Mouse (Mus musculus) ES-E14 (cell line): Measurements from ENCODE around the gene Pah. TPM values are rescaled to one million over a fixed set of nuclear protein-coding genes. Genes with fewer than 3 reads are reported as not detected.
A peak's percentile ranks its signal among the peaks of the same experiment; 100 is the strongest.

Experiments
- DNase-seq: peaks from one replicate; pipeline ENCODE4 v3.0.0-alpha.2; 2013; ENCODE audit warnings: low read depth, low spot score
- H3K27ac ChIP-seq: 2 replicates; pipeline ENCODE4 v1.5.1; 2012; ENCODE audit warnings: low read depth, mild to moderate bottlenecking, low read length, moderate library complexity, mixed read lengths; ENCODE audit not compliant: poor library complexity, insufficient read depth, severe bottlenecking
- H3K36me3 ChIP-seq: 2 replicates; pipeline ENCODE4 v1.6.1; 2012; ENCODE audit warnings: mild to moderate bottlenecking, low read length, moderate library complexity, mixed read lengths; ENCODE audit not compliant: control insufficient read depth, poor library complexity, insufficient read depth, severe bottlenecking
- H3K4me1 ChIP-seq, 2 experiments: fragments of 150-350 bp in 1 of 2; sonication (generic) in 1 of 2; 2 replicates each; pipeline ENCODE4 v1.6.1; 2012; ENCODE audit warnings: low read length in 2 of 2, mild to moderate bottlenecking in 1 of 2, mixed read lengths in 1 of 2; ENCODE audit not compliant: control insufficient read depth in 2 of 2, insufficient read depth in 2 of 2, poor library complexity in 1 of 2
- H3K4me3 ChIP-seq, 2 experiments: fragments of 150-350 bp in 1 of 2; sonication (generic) in 1 of 2; 2 replicates each; pipeline ENCODE4 v1.5.1; 2012; ENCODE audit warnings: low read length in 2 of 2, low read depth in 1 of 2, mild to moderate bottlenecking in 1 of 2, mixed read lengths in 1 of 2; ENCODE audit not compliant: insufficient read depth in 1 of 2, poor library complexity in 1 of 2, severe bottlenecking in 1 of 2
- H3K9ac ChIP-seq: 2 replicates; pipeline ENCODE4 v1.6.1; 2012; ENCODE audit warnings: low read depth, mild to moderate bottlenecking, low read length, mixed read lengths; ENCODE audit not compliant: poor library complexity, insufficient read depth, severe bottlenecking
- H3K9me3 ChIP-seq: fragments of 150-350 bp; sonication (generic); 2 replicates; pipeline ENCODE4 v1.6.1; 2012; ENCODE audit warnings: low read depth, mild to moderate bottlenecking, low read length; ENCODE audit not compliant: control insufficient read depth, insufficient read depth
- CHD2 ChIP-seq: IDR thresholded peaks from 2 replicates; pipeline ENCODE4 v1.6.1; 2014; ENCODE audit warnings: mild to moderate bottlenecking, low read depth, low read length, inconsistent platforms
- HCFC1 ChIP-seq: IDR thresholded peaks from 2 replicates; pipeline ENCODE4 v1.6.1; 2012; ENCODE audit warnings: low read length, inconsistent platforms, borderline replicate concordance; ENCODE audit not compliant: insufficient read depth
- MAFK ChIP-seq: IDR thresholded peaks from 2 replicates; pipeline ENCODE4 v1.6.1; 2014; ENCODE audit warnings: mild to moderate bottlenecking, low read depth, low read length, inconsistent platforms; ENCODE audit not compliant: insufficient read depth
- ZC3H11A ChIP-seq: IDR thresholded peaks from 2 replicates; pipeline ENCODE4 v1.6.1; 2012; ENCODE audit warnings: low read depth, mild to moderate bottlenecking, inconsistent platforms, low read length, borderline replicate concordance
- ZNF384 ChIP-seq: IDR thresholded peaks from 2 replicates; pipeline ENCODE4 v1.6.1; 2012; ENCODE audit warnings: low read depth, low read length, inconsistent platforms
- in situ Hi-C, 2 experiments: fragments of 600-800 bp; cut with MboI; formaldehyde crosslinking; loops; one replicate each; pipeline ENCODE4 v1.15.1; 2025; ENCODE audit warnings: low sequenced_read_pairs in 2 of 2, inconsistent platforms in 1 of 2; ENCODE audit not compliant: unreplicated experiment in 2 of 2
- total RNA-seq: library from RNA; depleted of rRNA; stranded (reverse); fragments of 300-350 nt; gene quantifications from 2 replicates; pipeline ENCODE4 v1.2.3, GENCODE M21; 2012

Gene Pah
- total RNA-seq, 1 experiment, result not detected

- no peak for DNase-seq
- in situ Hi-C loops, result no loop called here
Measured at GRCm38 (mm10) chr10:87546299-87547234, 25.0 kb downstream of the Pah start.

GRCm38 (mm10) chr10:87552726-87553125, 31.1 kb downstream of the Pah start:
- Histone ChIP-seq H3K9me3 (no peaks in the 10 kb centered on the region), H3K36me3 (no peaks in the 10 kb centered on the region), H3K4me3 (no peak overlapping the region), H3K27ac (no peak overlapping the region), H3K9ac (no peak overlapping the region), H3K4me1 (no peaks in the 10 kb centered on the region)
- in situ Hi-C loops, result loop anchor here in 1 of 2 experiments (10.0 kb wide), 1 partner anchor 772 kb away; no protein-coding TSS in a partner anchor
- TF ChIP-seq MAFK, result no peak
- no peak for TF ChIP-seq ZNF384
- peak; percentile 91 for TF ChIP-seq ZC3H11A
- DNase-seq, result peak; percentile 50

More at GRCm38 (mm10) chr10:87546299-87547234, 25.0 kb downstream of the Pah start:
- Histone ChIP-seq H3K4me3 (no peak overlapping the region), H3K9me3 (no peaks in the 10 kb centered on the region), H3K4me1 (no peaks in the 10 kb centered on the region), H3K36me3 (no peaks in the 10 kb centered on the region), H3K27ac (no peak overlapping the region), H3K9ac (no peak overlapping the region)
- TF ChIP-seq CHD2, result no peak
- TF ChIP-seq HCFC1, result no peak
- TF ChIP-seq ZC3H11A, result no peak
- TF ChIP-seq MAFK, result no peak
- TF ChIP-seq ZNF384, result no peak

- in situ Hi-C loops, result loop anchor here in 1 of 2 experiments (10.0 kb wide), 1 partner anchor 768 kb away; no protein-coding TSS in a partner anchor
- no peak overlapping the region for H3K9ac ChIP-seq
- no peak for DNase-seq
- no peak for TF ChIP-seq ZNF384
- TF ChIP-seq CHD2, result no peak
- TF ChIP-seq MAFK, result no peak
- TF ChIP-seq ZC3H11A, result no peak
- TF ChIP-seq HCFC1, result no peak
- no peaks in the 10 kb centered on the region for H3K9me3 ChIP-seq
- H3K27ac ChIP-seq, result no peak overlapping the region
- H3K36me3 ChIP-seq, result no peaks in the 10 kb centered on the region
- H3K4me1 ChIP-seq, result no peaks in the 10 kb centered on the region
- no peak overlapping the region for H3K4me3 ChIP-seq
Measured at GRCm38 (mm10) chr10:87556441-87556840, 34.8 kb downstream of the Pah start.

GRCm38 (mm10) chr10:87563818-87564217, 42.2 kb downstream of the Pah start:
- H3K9me3 ChIP-seq, result no peaks in the 10 kb centered on the region
- in situ Hi-C loops, result no loop called here
- H3K4me1 ChIP-seq, result no peaks in the 10 kb centered on the region
- H3K27ac ChIP-seq, result no peak overlapping the region
- no peak overlapping the region for H3K9ac ChIP-seq
- TF ChIP-seq MAFK (no peak), ZC3H11A (no peak), CHD2 (no peak), HCFC1 (no peak), ZNF384 (no peak)
- no peak for DNase-seq
- no peak overlapping the region for H3K4me3 ChIP-seq
- no peaks in the 10 kb centered on the region for H3K36me3 ChIP-seq
